In the genomic region with DNA sequence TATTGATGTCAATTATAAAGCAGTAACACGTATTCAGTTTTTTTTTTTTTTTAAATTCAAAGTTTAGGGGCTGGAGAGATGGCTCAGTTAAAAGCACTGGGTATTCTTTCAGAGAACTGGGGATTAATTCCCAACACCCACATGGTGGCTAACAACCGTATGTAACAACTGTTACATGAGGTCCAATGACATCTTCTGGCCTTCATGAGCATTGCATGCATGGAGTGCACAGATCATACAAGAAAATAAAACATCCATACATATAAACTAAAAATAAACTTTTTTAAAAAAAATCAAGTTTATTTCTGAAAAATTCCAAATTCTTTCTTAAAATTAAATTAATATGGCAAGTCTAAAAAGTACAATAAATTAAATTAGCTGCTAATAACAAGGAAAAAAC, we compare ENCODE assay signal across 28 mouse cellular contexts. TPM values are rescaled to one million over a fixed set of nuclear protein-coding genes. Genes with fewer than 3 reads are reported as not detected.
DNase-seq lines count a peak whose midpoint lies in the region; ATAC-seq and TF ChIP-seq lines count a peak whose summit lies in the region.
"Had no signal": no experiment of that assay in that cellular context is flagged by ENCODE, and none has a peak within 500 bp of the region (broad histone marks: within the 10 kb centered on the region; RNA-seq: fewer than 3 reads in every experiment).

No protein-coding gene starts in this region.

- in situ Hi-C loops in CH12.LX (cut with MboI; ENCODE audit: low pct_ligation_motif_present, low pct_unique_long_range_greater_than_20kb, low sequenced_read_pairs) = no loop called here

- 90% methylated on average over 2 of the region's 2 CpGs for WGBS in intestine, postnatal 0 days
- 93% methylated on average over 2 of the region's 2 CpGs for WGBS in intestine, embryonic 16.5 days
- WGBS in lung, embryonic 14.5 days = 83% methylated on average over 2 of the region's 2 CpGs
- WGBS in lung, adult 2 months = 92% methylated on average over 2 of the region's 2 CpGs

- TF ChIP-seq CTCF in intestine, postnatal 0 days (IDR thresholded peaks at IDR 0.05; ENCODE audit: low read depth) = peak; percentile 27; the same call in 1 of the 2 replicates
- TF ChIP-seq CTCF in lung, embryonic 14.5 days (IDR thresholded peaks at IDR 0.05; ENCODE audit: low read depth) = peak; percentile 17; the same call in 1 of the 2 replicates
- no peak for TF ChIP-seq CTCF in lung, adult 2 months (IDR thresholded peaks at IDR 0.05; ENCODE audit: insufficient read depth, low read length)
- TF ChIP-seq CTCF in CH12.LX (conservative IDR thresholded peaks at IDR 0.05 in 1 of 2, IDR thresholded peaks at IDR 0.05 in 1 of 2; ENCODE audit: low read depth in 2 of 2, low read length in 2 of 2) (peak in 1 of 2 experiments; percentile 48; a peak in 2 of 4 replicates), MEL (IDR thresholded peaks at IDR 0.05 in 2 of 3, conservative IDR thresholded peaks at IDR 0.05 in 1 of 3; ENCODE audit: control insufficient read depth in 1 of 3, insufficient read depth in 1 of 3, low read depth in 2 of 3, low read length in 3 of 3, poor library complexity in 1 of 3, severe bottlenecking in 1 of 3) (peak in 1 of 3 experiments; percentile 57; a peak in 3 of 6 replicates)

- peak; percentile 32 for TF ChIP-seq RAD21 in CH12.LX (IDR thresholded peaks at IDR 0.05; ENCODE audit: low read depth, low read length)
- TF ChIP-seq RAD21 in MEL (IDR thresholded peaks at IDR 0.05; ENCODE audit: low read depth, low read length) = peak; percentile 52

- no peaks in the 10 kb centered on the region for H3K27me3 ChIP-seq in intestine, postnatal 0 days (replicated peaks; ENCODE audit: control insufficient read depth, insufficient read depth, low read length)
- H3K27me3 ChIP-seq in intestine, embryonic 16.5 days (replicated peaks; ENCODE audit: control insufficient read depth, insufficient read depth, low read length) = no peaks in the 10 kb centered on the region
- no peaks in the 10 kb centered on the region for H3K27me3 ChIP-seq in lung, embryonic 14.5 days (ENCODE audit: insufficient read depth, low read length)
- no peaks in the 10 kb centered on the region for H3K27me3 ChIP-seq in CH12.LX (replicated peaks)
- H3K27me3 ChIP-seq in MEL (ENCODE audit: control insufficient read depth in 1 of 2, insufficient read depth in 2 of 2, low read length in 2 of 2) = no peaks in the 10 kb centered on the region
- H3K27me3 ChIP-seq: embryonic facial prominence, embryonic 12.5 days; forebrain, embryonic 15.5 days; heart, embryonic 12.5 days; hindbrain, embryonic 13.5 days had no signal

- no peak for TF ChIP-seq EP300 in CH12.LX (IDR thresholded peaks at IDR 0.05; ENCODE audit: low read length)
- no peak for TF ChIP-seq EP300 in MEL (IDR thresholded peaks at IDR 0.05; ENCODE audit: low read depth in 1 of 2, low read length in 2 of 2)

- no peaks in the 10 kb centered on the region for H3K9me3 ChIP-seq in intestine, postnatal 0 days (ENCODE audit: control insufficient read depth)
- no peaks in the 10 kb centered on the region for H3K9me3 ChIP-seq in intestine, embryonic 16.5 days (ENCODE audit: control insufficient read depth, low read length)
- H3K9me3 ChIP-seq in lung, embryonic 14.5 days (ENCODE audit: low read depth, low read length) = no peaks in the 10 kb centered on the region
- H3K9me3 ChIP-seq in CH12.LX (replicated peaks; ENCODE audit: low read length) (peaks cover 3% of the 10 kb centered on the region), MEL (replicated peaks; ENCODE audit: insufficient read depth, low read length) (no peaks in the 10 kb centered on the region)
- H3K9me3 ChIP-seq: embryonic facial prominence, embryonic 12.5 days; forebrain, embryonic 15.5 days; heart, embryonic 12.5 days; hindbrain, embryonic 13.5 days had no signal

- ATAC-seq in intestine, postnatal 0 days = no peak
- ATAC-seq in intestine, embryonic 16.5 days = no peak
- ATAC-seq in lung, embryonic 14.5 days (ENCODE audit: insufficient read depth) = no peak
- ATAC-seq: CD4-positive, CD25-positive, alpha-beta regulatory T cell, adult 4 months; forebrain, embryonic 15.5 days; hindbrain, postnatal 0 days had no signal

- dilution Hi-C loops in CH12.LX (cut with MboI; ENCODE audit: extremely low pct_ligation_motif_present, extremely low pct_unique_long_range_greater_than_20kb, low sequenced_read_pairs) = no loop called here

- peaks cover 51% of the 10 kb centered on the region for H3K36me3 ChIP-seq in intestine, postnatal 0 days (ENCODE audit: control insufficient read depth, insufficient read depth)
- H3K36me3 ChIP-seq in intestine, embryonic 16.5 days (ENCODE audit: control insufficient read depth, insufficient read depth, low read length) = 0 out of 2 replicates have a peak, but pooled peaks cover 5% of the 10 kb centered on the region
- peaks cover 54% of the 10 kb centered on the region for H3K36me3 ChIP-seq in lung, embryonic 14.5 days (ENCODE audit: insufficient read depth)
- H3K36me3 ChIP-seq in CH12.LX (replicated peaks in 1 of 2; ENCODE audit: control insufficient read depth in 1 of 2, insufficient read depth in 1 of 2, low read length in 1 of 2) = peaks cover 57 to 91% of the 10 kb centered on the region in 2 experiments
- H3K36me3 ChIP-seq in MEL (ENCODE audit: control insufficient read depth in 1 of 2, insufficient read depth in 2 of 2, low read length in 2 of 2) = peaks cover 0 to 68% of the 10 kb centered on the region in 2 experiments; a peak in 2 of 4 replicates

- H3K4me3 ChIP-seq in intestine, postnatal 0 days (ENCODE audit: low read depth, low read length) = no peak overlapping the region
- no peak overlapping the region for H3K4me3 ChIP-seq in intestine, embryonic 16.5 days (ENCODE audit: low read length)
- no peak overlapping the region for H3K4me3 ChIP-seq in lung, embryonic 14.5 days (ENCODE audit: low read depth, low read length)
- H3K4me3 ChIP-seq in lung, adult 2 months (replicated peaks; ENCODE audit: extremely low read depth, low read depth, low read length) = no peak overlapping the region
- H3K4me3 ChIP-seq in CH12.LX (replicated peaks in 1 of 3; ENCODE audit: low read depth in 2 of 3, low read length in 2 of 3, poor library complexity in 1 of 3) = no peak overlapping the region
- H3K4me3 ChIP-seq in MEL (ENCODE audit: control insufficient read depth in 1 of 2, insufficient read depth in 1 of 2, low read depth in 2 of 2, low read length in 2 of 2) = no peak overlapping the region
- H3K4me3 ChIP-seq: embryonic facial prominence, embryonic 12.5 days; forebrain, embryonic 15.5 days; heart, embryonic 12.5 days; hindbrain, embryonic 13.5 days had no signal

- no peak for DNase-seq in lung, embryonic 14.5 days
- DNase-seq in lung, adult 2 months = no peak
- DNase-seq in CH12.LX (ENCODE audit: extremely low read depth) (no peak), MEL (ENCODE audit: low read depth, low spot score) (peak; percentile 31)
- DNase-seq in Muller cell, postnatal 12 days (ENCODE audit: inconsistent ontology term) = no peak
- DNase-seq in urinary bladder, postnatal 25 days (ENCODE audit: low spot score) = no peak
- DNase-seq: adrenal gland, postnatal 10 days; B cell, adult 2 months; cerebellum, adult 11 months; cerebellum, adult 8-10 months; cerebellum, postnatal 25 days; gastrocnemius, postnatal 36 days had no signal

- H3K79me2 ChIP-seq in CH12.LX (replicated peaks; ENCODE audit: control insufficient read depth, extremely low read depth, insufficient read depth, poor library complexity, severe bottlenecking) = 0 out of 2 replicates have a peak, but pooled peaks cover 1% of the 10 kb centered on the region
- no peaks in the 10 kb centered on the region for H3K79me2 ChIP-seq in MEL (ENCODE audit: control insufficient read depth, insufficient read depth, low read length, poor library complexity)

- H3K9ac ChIP-seq in intestine, postnatal 0 days (ENCODE audit: low read depth, low read length) = no peak overlapping the region
- H3K9ac ChIP-seq in intestine, embryonic 16.5 days (ENCODE audit: low read depth, low read length) = no peak overlapping the region
- no peak overlapping the region for H3K9ac ChIP-seq in lung, embryonic 14.5 days
- H3K9ac ChIP-seq in CH12.LX (ENCODE audit: insufficient read depth, low read depth) (no peak overlapping the region), MEL (ENCODE audit: control insufficient read depth, low read depth, low read length, poor library complexity, severe bottlenecking) (no peak overlapping the region)
- H3K9ac ChIP-seq: embryonic facial prominence, embryonic 12.5 days; forebrain, embryonic 15.5 days; heart, embryonic 12.5 days; hindbrain, embryonic 13.5 days had no signal

- no peak overlapping the region for H3K27ac ChIP-seq in intestine, postnatal 0 days (ENCODE audit: low read depth, low read length)
- H3K27ac ChIP-seq in intestine, embryonic 16.5 days (ENCODE audit: low read length) = no peak overlapping the region
- no peak overlapping the region for H3K27ac ChIP-seq in lung, embryonic 14.5 days (ENCODE audit: low read depth)
- H3K27ac ChIP-seq in CH12.LX (ENCODE audit: insufficient read depth, low read depth) (no peak overlapping the region), MEL (ENCODE audit: control insufficient read depth, low read depth, low read length) (no peak overlapping the region)
- H3K27ac ChIP-seq: embryonic facial prominence, embryonic 12.5 days; forebrain, embryonic 15.5 days; hindbrain, embryonic 13.5 days; hindbrain, postnatal 0 days had no signal

- H3K4me2 ChIP-seq in intestine, postnatal 0 days (replicated peaks; ENCODE audit: low read depth) = no peak overlapping the region
- no peak overlapping the region for H3K4me2 ChIP-seq in intestine, embryonic 16.5 days (ENCODE audit: low read depth, low read length)
- H3K4me2 ChIP-seq in lung, embryonic 14.5 days = no peak overlapping the region
- H3K4me2 ChIP-seq in CH12.LX (ENCODE audit: insufficient read depth, low read depth, poor library complexity, severe bottlenecking) = no peak overlapping the region
- H3K4me2 ChIP-seq: embryonic facial prominence, embryonic 12.5 days; forebrain, embryonic 15.5 days; hindbrain, embryonic 13.5 days had no signal

- H3K4me1 ChIP-seq in intestine, postnatal 0 days (replicated peaks; ENCODE audit: control insufficient read depth, insufficient read depth, low read length) = no peaks in the 10 kb centered on the region
- no peaks in the 10 kb centered on the region for H3K4me1 ChIP-seq in intestine, embryonic 16.5 days (ENCODE audit: control insufficient read depth, insufficient read depth, low read length)
- no peaks in the 10 kb centered on the region for H3K4me1 ChIP-seq in lung, embryonic 14.5 days (ENCODE audit: insufficient read depth)
- H3K4me1 ChIP-seq in lung, adult 2 months (ENCODE audit: control insufficient read depth, insufficient read depth, low read length) = no peaks in the 10 kb centered on the region; the same call in 1 of the 2 replicates
- H3K4me1 ChIP-seq in CH12.LX (ENCODE audit: control insufficient read depth in 1 of 2, insufficient read depth in 2 of 2) = no peaks in the 10 kb centered on the region
- H3K4me1 ChIP-seq in MEL (ENCODE audit: control insufficient read depth in 1 of 2, insufficient read depth in 2 of 2, low read length in 2 of 2) = no peaks in the 10 kb centered on the region; a peak in 1 of 4 replicates
- H3K4me1 ChIP-seq: embryonic facial prominence, embryonic 12.5 days; forebrain, embryonic 15.5 days; hindbrain, embryonic 13.5 days had no signal

- TF ChIP-seq POLR2A in lung, adult 2 months (IDR thresholded peaks at IDR 0.05; ENCODE audit: borderline replicate concordance, extremely low read depth, low read depth, low read length) = no peak
- TF ChIP-seq POLR2A in CH12.LX (IDR thresholded peaks at IDR 0.05; ENCODE audit: low read depth, low read length) (no peak), MEL (IDR thresholded peaks at IDR 0.05; ENCODE audit: control insufficient read depth in 1 of 2, insufficient read depth in 1 of 2, low read depth in 1 of 2, low read length in 2 of 2, poor library complexity in 1 of 2) (no peak)

RNA-seq across cellular contexts. Expression of gene Rad50, which starts 25.4 kb away (rescaled TPM):
- 15.6 and 19.3 TPM in 2 replicates for polyA plus RNA-seq in intestine, postnatal 0 days (2015; fragmentation: Nextera tagmentation; extraction: Ambion mirVana)
- polyA plus RNA-seq in intestine, embryonic 16.5 days (2015; fragmentation: Nextera tagmentation; extraction: Ambion mirVana) = 24.8 and 28.5 TPM in 2 replicates
- 29.3 and 32.3 TPM in 2 replicates for polyA plus RNA-seq in lung, embryonic 14.5 days (2014; fragmentation: Nextera tagmentation; extraction: Ambion mirVana)
- polyA plus RNA-seq in lung, adult 2 months (2012; rRNA removed) = 4.3 and 6.7 TPM in 2 replicates
- 45.3 and 48.2 TPM in 2 replicates for total RNA-seq in CH12.LX (2012; rRNA removed)
- total RNA-seq in CH12.LX (2014; rRNA removed) = 36.0 and 39.6 TPM in 2 replicates
- 53.6 and 55.2 TPM in 2 replicates for polyA plus RNA-seq in CH12.LX (2012; ENCODE audit: insufficient read length, low read depth)
- total RNA-seq in MEL (2012; rRNA removed) = 41.2 and 44.6 TPM in 2 replicates
- polyA plus RNA-seq in MEL (2012; ENCODE audit: insufficient read depth in 1 of 2, insufficient read length in 2 of 2, low read depth in 1 of 2, low replicate concordance in 2 of 2, missing spikeins in 1 of 2) = 100 to 1,000 TPM in 1 of 2 experiments, 10 to 100 TPM in 1; 32.6 to 447 TPM

RNA-seq across cellular contexts. Expression of gene Il5, which starts 38.9 kb away (rescaled TPM):
- polyA plus RNA-seq in intestine, postnatal 0 days (2015; fragmentation: Nextera tagmentation; extraction: Ambion mirVana) = not detected in 2 replicates
- not detected in 2 replicates for polyA plus RNA-seq in intestine, embryonic 16.5 days (2015; fragmentation: Nextera tagmentation; extraction: Ambion mirVana)
- polyA plus RNA-seq in lung, embryonic 14.5 days (2014; fragmentation: Nextera tagmentation; extraction: Ambion mirVana) = not detected in 2 replicates
- polyA plus RNA-seq in lung, adult 2 months (2012; rRNA removed) = 0.07 and 0.14 TPM in 2 replicates
- total RNA-seq in CH12.LX (2012; rRNA removed) (not detected in 2 replicates), CH12.LX (2014; rRNA removed) (not detected in 2 replicates), MEL (2012; rRNA removed) (not detected in 2 replicates)
- polyA plus RNA-seq in CH12.LX (2012; ENCODE audit: insufficient read length, low read depth) (not detected in 2 replicates), MEL (2012; ENCODE audit: insufficient read depth in 1 of 2, insufficient read length in 2 of 2, low read depth in 1 of 2, low replicate concordance in 2 of 2, missing spikeins in 1 of 2) (not detected)
- total RNA-seq: adrenal gland, postnatal 10 days; adrenal gland, postnatal 4 days; gastrocnemius, adult 8-10 months; gastrocnemius, postnatal 36 days; heart, adult 18-20 months; hematopoietic stem cell, adult 5-6 weeks; hindbrain, postnatal 0 days had no signal
- polyA plus RNA-seq: brain, embryonic 14.5 days; CD4-positive, CD25-positive, alpha-beta regulatory T cell, adult 4 months; embryonic facial prominence, embryonic 12.5 days; forebrain, embryonic 11.5 days; forebrain, embryonic 15.5 days; heart, embryonic 12.5 days; heart, embryonic 16.5 days; hindbrain, embryonic 13.5 days; hindbrain, postnatal 0 days had no signal

RNA-seq across cellular contexts. Expression of gene Il13, which starts 47.2 kb away (rescaled TPM):
- not detected in 2 replicates for polyA plus RNA-seq in intestine, postnatal 0 days (2015; fragmentation: Nextera tagmentation; extraction: Ambion mirVana)
- not detected in 2 replicates for polyA plus RNA-seq in intestine, embryonic 16.5 days (2015; fragmentation: Nextera tagmentation; extraction: Ambion mirVana)
- not detected in 2 replicates for polyA plus RNA-seq in lung, embryonic 14.5 days (2014; fragmentation: Nextera tagmentation; extraction: Ambion mirVana)
- not detected in 2 replicates for polyA plus RNA-seq in lung, adult 2 months (2012; rRNA removed)
- total RNA-seq in CH12.LX (2012; rRNA removed) (1.8 and 2.8 TPM in 2 replicates), CH12.LX (2014; rRNA removed) (3.4 and 4.8 TPM in 2 replicates), MEL (2012; rRNA removed) (not detected in 2 replicates)
- polyA plus RNA-seq in CH12.LX (2012; ENCODE audit: insufficient read length, low read depth) (2.8 and 3.6 TPM in 2 replicates), MEL (2012; ENCODE audit: insufficient read depth in 1 of 2, insufficient read length in 2 of 2, low read depth in 1 of 2, low replicate concordance in 2 of 2, missing spikeins in 1 of 2) (not detected)
- total RNA-seq: adrenal gland, postnatal 10 days; adrenal gland, postnatal 4 days; gastrocnemius, adult 8-10 months; gastrocnemius, postnatal 36 days; heart, adult 18-20 months; hematopoietic stem cell, adult 5-6 weeks; hindbrain, postnatal 0 days had no signal
- polyA plus RNA-seq: brain, embryonic 14.5 days; CD4-positive, CD25-positive, alpha-beta regulatory T cell, adult 4 months; cortical plate, adult 2 months; embryonic facial prominence, embryonic 12.5 days; forebrain, embryonic 11.5 days; forebrain, embryonic 15.5 days; heart, embryonic 12.5 days; hindbrain, embryonic 13.5 days; hindbrain, postnatal 0 days had no signal
